Mouse (Mus musculus) C3H10T1/2 (cell line): ENCODE measurements around the gene Zfp2. TPM values are rescaled to one million over a fixed set of nuclear protein-coding genes. Genes with fewer than 3 reads are reported as not detected.

ENCODE experiments used
- polyA plus RNA-seq, 2 experiments: library from polyadenylated mRNA; unstranded; fragments of >200 nt; fragmentation: generic; extraction: Trizol; gene quantifications; one replicate each; pipeline ENCODE4 v1.2.1; 2012; ENCODE audit warnings: missing spikeins in 2 of 2

Gene Zfp2
- under 1 TPM; 0.22 to 0.54 TPM for polyA plus RNA-seq

DNA sequence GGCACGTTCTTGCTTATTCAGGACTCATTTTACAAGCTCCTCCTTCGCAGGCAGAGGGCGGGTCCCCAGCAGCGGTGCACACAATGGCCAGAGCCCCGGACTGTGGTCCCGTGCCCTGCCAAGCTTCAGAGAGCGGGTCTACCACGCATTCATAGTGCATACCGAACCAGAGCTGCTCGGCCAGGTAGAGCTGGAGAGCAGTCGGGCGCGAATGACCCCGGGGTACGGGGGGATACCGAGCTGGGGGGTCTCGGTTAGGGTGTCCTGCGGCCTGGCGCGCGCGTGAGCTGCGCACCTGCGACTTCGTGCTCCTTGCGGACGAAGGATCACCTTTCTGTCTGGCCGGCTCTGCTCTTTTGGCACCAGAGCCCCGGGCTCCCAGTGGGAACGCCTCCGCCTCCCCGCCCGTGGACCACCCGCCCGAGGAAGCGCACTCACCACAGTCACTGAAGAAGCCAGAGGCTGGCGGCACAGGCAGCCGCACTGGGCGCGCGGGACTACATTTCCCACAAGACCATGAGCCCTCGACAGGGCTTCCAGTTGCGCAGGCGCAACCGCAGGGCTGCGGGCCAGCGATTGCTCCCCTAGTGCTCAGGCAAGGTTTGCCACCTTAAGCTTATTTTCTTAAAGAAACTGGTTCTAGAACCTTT lies at the start of gene Zfp2:
Zfp2 (minus strand) TSS at position 495 of the 650 bp plus-strand sequence.

DNA sequence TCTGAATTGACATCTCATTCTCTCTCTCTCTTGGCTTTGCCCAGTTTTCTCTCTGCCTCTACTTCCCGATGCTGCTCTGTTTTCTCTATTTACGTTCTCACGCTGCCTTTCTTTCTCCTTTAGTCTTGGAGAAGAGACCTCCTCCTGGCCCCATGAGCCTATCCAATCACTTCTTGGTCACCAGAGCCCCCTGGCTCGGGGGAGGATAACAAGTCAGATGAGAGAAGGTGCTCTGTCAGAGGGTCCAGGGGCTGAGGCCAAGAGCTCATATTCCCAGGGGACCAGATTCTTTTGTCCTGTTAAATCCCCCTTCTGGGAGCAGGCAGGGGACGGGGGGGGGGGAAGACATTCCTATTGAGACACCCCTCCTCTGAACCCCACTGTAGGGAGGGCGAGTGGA lies 37.7 kb upstream of the Zfp2 start, which contains the start of gene Prop1:
Prop1 (minus strand) TSS at position 101 of the 400 bp plus-strand sequence.

DNA sequence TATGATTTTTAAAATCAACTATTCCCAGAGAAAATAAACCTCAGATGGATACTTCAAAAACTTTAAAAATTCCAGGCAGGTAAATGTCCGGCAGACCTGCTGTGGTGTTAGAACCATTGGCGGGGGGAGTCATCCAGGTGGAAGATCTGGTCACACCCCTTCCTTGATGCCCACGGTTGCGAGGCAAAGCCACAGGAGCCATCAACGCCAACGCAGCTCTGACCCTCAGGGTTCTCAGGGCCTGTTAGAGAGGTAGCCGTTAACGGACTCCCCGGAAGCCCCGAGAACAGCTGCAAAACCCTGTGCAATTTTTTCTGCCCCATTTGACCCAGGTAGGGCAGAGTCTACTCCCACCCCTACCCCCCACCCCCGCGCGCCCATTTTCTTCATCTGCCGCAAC lies 27.5 kb upstream of the Zfp2 start, which contains the start of gene 4933414I15Rik:
4933414I15Rik (minus strand) TSS at position 260 of the 400 bp plus-strand sequence.

DNA sequence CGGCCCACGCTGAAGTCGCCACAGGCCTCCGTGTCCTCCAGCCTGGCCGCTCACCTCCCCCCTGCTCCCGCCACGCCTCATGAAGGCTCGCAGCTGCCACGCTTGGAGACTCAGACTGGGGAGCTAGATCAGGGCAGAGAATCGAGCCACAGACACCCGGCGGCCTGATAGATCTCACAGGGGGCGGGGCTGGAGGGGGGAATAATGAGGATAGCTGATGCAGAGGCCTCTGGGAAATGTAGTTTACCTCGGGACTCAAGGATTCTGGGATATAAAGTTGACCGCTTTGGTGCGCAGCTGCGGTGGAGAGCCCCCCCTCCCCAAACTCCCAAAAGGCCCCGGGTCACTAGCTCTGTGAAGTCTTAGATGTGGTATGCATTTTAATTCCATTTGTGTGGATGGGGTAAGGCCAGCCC lies 15.5 kb upstream of the Zfp2 start, which contains the start of gene Zfp354b:
Zfp354b (minus strand) TSS at position 183 of the 416 bp plus-strand sequence.

DNA sequence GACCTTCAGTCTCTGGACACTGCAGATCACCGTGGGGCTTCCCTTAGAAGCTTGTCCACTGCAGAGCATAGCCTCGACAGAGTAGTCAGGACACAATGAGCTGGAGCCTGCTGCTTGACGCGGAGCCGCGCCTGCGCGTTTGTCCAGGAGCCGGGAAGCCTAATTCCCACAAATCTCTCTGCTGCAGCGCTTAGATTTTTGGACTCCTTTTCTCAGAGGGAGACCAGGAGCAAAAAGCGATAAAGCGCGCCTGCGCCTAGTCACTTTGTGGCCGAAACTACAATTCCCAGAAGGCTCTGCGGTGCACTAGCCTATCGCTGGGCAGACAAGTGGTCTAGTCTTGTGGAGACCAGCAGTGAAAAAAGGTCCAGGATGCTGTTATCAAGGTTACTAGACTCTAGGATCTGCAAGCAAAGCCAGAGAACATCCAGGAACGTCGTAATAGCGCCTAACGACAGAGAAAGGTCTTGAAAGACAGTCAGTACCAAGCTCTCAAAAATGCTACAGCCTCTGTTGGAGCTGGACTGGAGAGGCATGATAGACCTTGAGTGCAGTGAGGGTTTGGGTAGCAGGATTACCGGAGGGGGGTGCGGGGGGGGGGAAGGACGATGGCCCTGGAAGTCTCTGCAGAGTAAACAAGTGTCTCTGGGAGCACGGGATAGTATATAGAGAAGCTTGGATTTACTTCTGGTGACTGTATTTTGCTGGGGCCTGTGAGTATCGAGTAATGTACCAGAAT lies 28.4 kb downstream of the Zfp2 start, which contains the start of gene Zfp454:
Zfp454 (minus strand) TSS at position 262 of the 739 bp plus-strand sequence.

DNA sequence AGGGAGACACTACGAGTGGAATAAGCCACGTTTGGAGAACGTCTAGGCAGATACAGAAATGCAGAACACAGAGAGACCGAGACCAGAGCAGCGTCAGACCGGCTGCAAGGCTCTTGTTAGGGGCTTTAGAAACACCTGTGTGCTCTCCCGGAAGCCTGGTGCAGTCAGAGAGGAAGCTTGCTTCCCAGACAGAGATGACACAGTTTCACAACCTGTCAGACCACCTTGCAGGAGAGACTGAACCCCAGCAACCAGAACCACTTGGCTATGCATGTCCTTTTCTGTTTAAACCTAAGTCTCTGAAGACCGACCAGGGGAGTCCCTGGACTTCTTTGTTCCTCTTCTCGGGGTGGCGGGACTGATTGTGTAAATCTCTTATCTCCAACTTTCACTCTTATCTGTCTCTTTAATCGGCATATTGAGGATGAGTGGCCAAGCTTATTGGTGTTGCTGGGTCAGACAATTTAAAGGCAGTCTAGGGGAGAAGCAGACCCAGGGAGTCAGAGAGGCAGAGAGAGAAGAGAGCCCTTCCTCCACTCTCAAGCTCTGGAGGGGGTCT lies 65.7 kb downstream of the Zfp2 start, which contains the start of gene Grm6:
Grm6 (plus strand) TSS at position 509 of the 559 bp plus-strand sequence.

Other genes with a start within 250 kb of the Zfp2 start
- 1 to 10 TPM in 1 of 2 experiments, under 1 TPM in 1; 0.15 to 3.1 TPM for gene Zfp354c, start 88.4 kb downstream of the Zfp2 start, polyA plus RNA-seq
- gene Zfp879, start 74.6 kb downstream of the Zfp2 start, polyA plus RNA-seq: under 1 TPM in 1 of 2 experiments, not detected in 1; 0.01 TPM
- gene Grm6, start 65.5 kb downstream of the Zfp2 start, polyA plus RNA-seq: not detected
- under 1 TPM in 1 of 2 experiments, not detected in 1; 0.04 TPM for gene Zfp454, start 28.5 kb downstream of the Zfp2 start, polyA plus RNA-seq
- gene Zfp354b, start 15.5 kb upstream of the Zfp2 start, polyA plus RNA-seq: under 1 TPM in 1 of 2 experiments, not detected in 1; 0.14 TPM
- not detected for gene 4933414I15Rik, start 27.6 kb upstream of the Zfp2 start, polyA plus RNA-seq
- gene Prop1, start 37.6 kb upstream of the Zfp2 start, polyA plus RNA-seq: not detected
- gene Olfr1378, start 50.4 kb upstream of the Zfp2 start, polyA plus RNA-seq: not detected
- not detected for gene Olfr1377, start 65.8 kb upstream of the Zfp2 start, polyA plus RNA-seq
- gene Olfr51, start 87.4 kb upstream of the Zfp2 start, polyA plus RNA-seq: not detected
- not detected for gene Olfr54, start 98.1 kb upstream of the Zfp2 start, polyA plus RNA-seq
- gene Olfr1375, start 131.9 kb upstream of the Zfp2 start, polyA plus RNA-seq: not detected
- 1 to 10 TPM in 1 of 2 experiments, under 1 TPM in 1; 0.08 to 1.4 TPM for gene Zfp354a, start 143.1 kb upstream of the Zfp2 start, polyA plus RNA-seq